Mouse (Mus musculus): ENCODE results near the gene Tbc1d8. TPM values are rescaled to one million over a fixed set of nuclear protein-coding genes. Genes with fewer than 3 reads are reported as not detected.

Gene Tbc1d8
- polyA plus RNA-seq, 1 experiment = 30.9 TPM

GRCm38 (mm10) chr1:39365562-39365961 is 113.0 kb downstream of the Tbc1d8 start:
- no peak for DNase-seq
- Histone ChIP-seq H3K4me3 (replicated peaks; ENCODE audit: extremely low read depth, low read depth, low read length) (no peak overlapping the region), H3K4me1 (ENCODE audit: control insufficient read depth, insufficient read depth, low read length) (peaks cover 9% of the 10 kb centered on the region; the same call in 1 of the 2 replicates)
- TF ChIP-seq CTCF (IDR thresholded peaks at IDR 0.05; ENCODE audit: insufficient read depth, low read length) = no peak
- TF ChIP-seq POLR2A (IDR thresholded peaks at IDR 0.05; ENCODE audit: borderline replicate concordance, extremely low read depth, low read depth, low read length) = no peak
- 85% methylated on average over 1 of the region's 1 CpGs for WGBS

- no peak overlapping the region for H3K4me3 ChIP-seq (replicated peaks; ENCODE audit: extremely low read depth, low read depth, low read length)
- 49% methylated on average over 7 of the region's 7 CpGs for WGBS
- TF ChIP-seq CTCF (IDR thresholded peaks at IDR 0.05; ENCODE audit: insufficient read depth, low read length) (no peak), POLR2A (IDR thresholded peaks at IDR 0.05; ENCODE audit: borderline replicate concordance, extremely low read depth, low read depth, low read length) (no peak)
- H3K4me1 ChIP-seq (ENCODE audit: control insufficient read depth, insufficient read depth, low read length) = peaks cover 2% of the 10 kb centered on the region; the same call in 1 of the 2 replicates
- DNase-seq = no peak
Measured at GRCm38 (mm10) chr1:39362515-39362893, 116.1 kb downstream of the Tbc1d8 start.

- DNase-seq = no peak
- WGBS = 43% methylated on average over 24 of the region's 24 CpGs
- no peak overlapping the region for H3K4me3 ChIP-seq (replicated peaks; ENCODE audit: extremely low read depth, low read depth, low read length)
- H3K4me1 ChIP-seq (ENCODE audit: control insufficient read depth, insufficient read depth, low read length) = peaks cover under 1% of the 10 kb centered on the region; the same call in 1 of the 2 replicates
- TF ChIP-seq POLR2A (IDR thresholded peaks at IDR 0.05; ENCODE audit: borderline replicate concordance, extremely low read depth, low read depth, low read length) (no peak), CTCF (IDR thresholded peaks at IDR 0.05; ENCODE audit: insufficient read depth, low read length) (peak; percentile 16; the same call in 1 of the 2 replicates)
Measured at GRCm38 (mm10) chr1:39361754-39362514, 116.6 kb downstream of the Tbc1d8 start.

GRCm38 (mm10) chr1:39349427-39349826 is 129.1 kb downstream of the Tbc1d8 start:
- Histone ChIP-seq H3K4me3 (replicated peaks; ENCODE audit: extremely low read depth, low read depth, low read length) (no peak overlapping the region), H3K4me1 (ENCODE audit: control insufficient read depth, insufficient read depth, low read length) (no peaks in the 10 kb centered on the region)
- DNase-seq = no peak
- WGBS = 80% methylated on average over 7 of the region's 7 CpGs
- TF ChIP-seq POLR2A (IDR thresholded peaks at IDR 0.05; ENCODE audit: borderline replicate concordance, extremely low read depth, low read depth, low read length) = no peak
- TF ChIP-seq CTCF (IDR thresholded peaks at IDR 0.05; ENCODE audit: insufficient read depth, low read length) = no peak

- no peak for DNase-seq
- no peak for TF ChIP-seq CTCF (IDR thresholded peaks at IDR 0.05; ENCODE audit: insufficient read depth, low read length)
- no peak for TF ChIP-seq POLR2A (IDR thresholded peaks at IDR 0.05; ENCODE audit: borderline replicate concordance, extremely low read depth, low read depth, low read length)
- Histone ChIP-seq H3K4me1 (ENCODE audit: control insufficient read depth, insufficient read depth, low read length) (no peaks in the 10 kb centered on the region), H3K4me3 (replicated peaks; ENCODE audit: extremely low read depth, low read depth, low read length) (no peak overlapping the region)
- WGBS = 63% methylated on average over 1 of the region's 1 CpGs
Measured at GRCm38 (mm10) chr1:39349001-39349400, 129.6 kb downstream of the Tbc1d8 start.

- Histone ChIP-seq H3K4me3 (replicated peaks; ENCODE audit: extremely low read depth, low read depth, low read length) (no peak overlapping the region), H3K4me1 (ENCODE audit: control insufficient read depth, insufficient read depth, low read length) (no peaks in the 10 kb centered on the region)
- TF ChIP-seq CTCF (IDR thresholded peaks at IDR 0.05; ENCODE audit: insufficient read depth, low read length) (no peak), POLR2A (IDR thresholded peaks at IDR 0.05; ENCODE audit: borderline replicate concordance, extremely low read depth, low read depth, low read length) (no peak)
- WGBS = 63% methylated on average over 21 of the region's 21 CpGs
- no peak for DNase-seq
Measured at GRCm38 (mm10) chr1:39344981-39345600, 133.5 kb downstream of the Tbc1d8 start.

- 82% methylated on average over 5 of the region's 5 CpGs for WGBS
- Histone ChIP-seq H3K4me3 (replicated peaks; ENCODE audit: extremely low read depth, low read depth, low read length) (no peak overlapping the region), H3K4me1 (ENCODE audit: control insufficient read depth, insufficient read depth, low read length) (no peaks in the 10 kb centered on the region)
- TF ChIP-seq POLR2A (IDR thresholded peaks at IDR 0.05; ENCODE audit: borderline replicate concordance, extremely low read depth, low read depth, low read length) = no peak
- no peak for TF ChIP-seq CTCF (IDR thresholded peaks at IDR 0.05; ENCODE audit: insufficient read depth, low read length)
- no peak for DNase-seq
Measured at GRCm38 (mm10) chr1:39343242-39343641, 135.3 kb downstream of the Tbc1d8 start.

- no peak overlapping the region for H3K4me3 ChIP-seq (replicated peaks; ENCODE audit: extremely low read depth, low read depth, low read length)
- TF ChIP-seq CTCF (IDR thresholded peaks at IDR 0.05; ENCODE audit: insufficient read depth, low read length) (no peak), POLR2A (IDR thresholded peaks at IDR 0.05; ENCODE audit: borderline replicate concordance, extremely low read depth, low read depth, low read length) (no peak)
- no peak for DNase-seq
- no peaks in the 10 kb centered on the region for H3K4me1 ChIP-seq (ENCODE audit: control insufficient read depth, insufficient read depth, low read length)
- WGBS = 72% methylated on average over 4 of the region's 4 CpGs
Measured at GRCm38 (mm10) chr1:39341807-39342206, 136.7 kb downstream of the Tbc1d8 start.

GRCm38 (mm10) chr1:39340647-39341046 is 137.9 kb downstream of the Tbc1d8 start:
- WGBS = 12% methylated on average over 8 of the region's 8 CpGs
- DNase-seq = peak; percentile 48
- Histone ChIP-seq H3K4me1 (ENCODE audit: control insufficient read depth, insufficient read depth, low read length) (no peaks in the 10 kb centered on the region), H3K4me3 (replicated peaks; ENCODE audit: extremely low read depth, low read depth, low read length) (no peak overlapping the region)
- TF ChIP-seq CTCF (IDR thresholded peaks at IDR 0.05; ENCODE audit: insufficient read depth, low read length) (peak; percentile 69), POLR2A (IDR thresholded peaks at IDR 0.05; ENCODE audit: borderline replicate concordance, extremely low read depth, low read depth, low read length) (no peak)

GRCm38 (mm10) chr1:39340156-39340555 is 138.4 kb downstream of the Tbc1d8 start:
- TF ChIP-seq CTCF (IDR thresholded peaks at IDR 0.05; ENCODE audit: insufficient read depth, low read length) = no peak
- TF ChIP-seq POLR2A (IDR thresholded peaks at IDR 0.05; ENCODE audit: borderline replicate concordance, extremely low read depth, low read depth, low read length) = no peak
- 42% methylated on average over 6 of the region's 6 CpGs for WGBS
- DNase-seq = no peak
- Histone ChIP-seq H3K4me1 (ENCODE audit: control insufficient read depth, insufficient read depth, low read length) (no peaks in the 10 kb centered on the region), H3K4me3 (replicated peaks; ENCODE audit: extremely low read depth, low read depth, low read length) (no peak overlapping the region)

Measured in lung, adult 2 months (tissue).